Mouse (Mus musculus) embryo, embryonic 10 days (tissue): ENCODE results near the gene Lrrc30.
A peak's percentile ranks its signal among the peaks of the same experiment; 100 is the strongest.

Experiments
- DNase-seq: peaks from one replicate; pipeline ENCODE4 v3.0.0-alpha.2; 2015; ENCODE audit warnings: low spot score

Gene Lrrc30

GRCm38 (mm10) chr17:67632676-67633339 lies at the start of gene Lrrc30:
Lrrc30 (minus strand) TSS chr17:67632723.
- no peak for DNase-seq

GRCm38 (mm10) chr17:67681084-67681483 lies 48.6 kb upstream of the Lrrc30 start:
- DNase-seq: no peak

- DNase-seq: no peak
These were observed 46.1 kb upstream of the Lrrc30 start for GRCm38 (mm10) chr17:67678576-67678975.

GRCm38 (mm10) chr17:67667981-67668380 lies 35.5 kb upstream of the Lrrc30 start:
- DNase-seq: peak; percentile 90

DNA sequence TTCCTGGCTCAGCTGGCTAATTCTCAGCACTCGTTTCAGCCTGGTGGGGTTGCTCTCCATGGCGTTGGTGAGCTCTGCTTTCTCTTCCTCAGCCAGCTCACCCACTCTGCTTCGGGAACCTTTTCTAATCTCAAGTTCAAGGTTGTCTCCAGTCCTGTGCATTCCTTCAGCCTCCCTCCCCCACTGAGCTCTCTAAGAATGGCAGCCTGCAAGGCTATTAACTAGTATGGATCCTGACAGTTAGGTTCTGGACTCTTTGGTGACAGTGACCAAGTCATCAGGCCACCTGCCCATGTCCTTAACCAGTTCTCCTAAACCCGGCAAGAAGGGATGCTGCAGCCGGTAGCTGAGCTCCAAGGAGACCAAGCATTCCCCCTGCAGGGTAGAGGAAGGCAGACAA lies 34.5 kb upstream of the Lrrc30 start:
- DNase-seq: no peak

DNA sequence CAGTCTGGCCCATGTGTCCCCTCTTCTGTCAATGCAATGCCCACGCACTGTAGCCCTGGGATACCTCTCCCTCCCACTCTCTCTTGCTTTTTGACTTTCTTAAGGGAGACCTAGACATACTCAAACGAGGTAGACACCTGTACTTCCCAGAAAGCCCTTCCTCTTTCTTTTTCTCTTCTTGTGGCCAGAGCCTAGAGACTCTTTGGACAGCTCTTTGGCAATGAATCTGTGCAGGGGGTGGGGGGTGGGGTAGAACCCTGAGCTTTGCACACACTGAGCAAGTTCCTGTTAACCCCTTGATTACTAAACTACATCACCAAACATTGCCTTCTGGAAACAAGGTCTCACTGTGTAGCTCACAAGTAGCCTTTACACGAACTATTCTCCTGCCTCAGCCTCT lies 31.8 kb upstream of the Lrrc30 start:
- no peak for DNase-seq

GRCm38 (mm10) chr17:67651506-67651905 lies 19.0 kb upstream of the Lrrc30 start:
- DNase-seq: peak; percentile 87

DNA sequence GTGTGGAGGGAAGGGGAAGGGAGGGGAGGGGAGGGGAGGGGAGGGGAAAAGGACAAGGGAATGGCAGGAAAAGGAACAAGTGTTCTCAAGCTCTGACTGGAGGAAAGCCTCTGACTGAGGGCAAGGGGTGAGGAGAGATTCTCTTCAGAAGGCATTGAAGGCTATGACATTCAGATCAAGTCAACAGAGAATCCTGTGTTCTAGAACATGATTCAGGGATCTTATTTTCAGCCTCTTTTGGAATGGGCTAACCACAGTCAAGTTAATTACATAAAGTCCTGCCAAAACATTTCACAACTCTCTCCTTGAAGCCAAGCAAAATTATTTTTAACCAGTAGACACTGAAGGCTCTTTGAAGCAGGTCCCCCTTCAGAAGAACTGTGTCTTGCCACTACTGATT lies 9.1 kb upstream of the Lrrc30 start:
- DNase-seq: no peak

DNA sequence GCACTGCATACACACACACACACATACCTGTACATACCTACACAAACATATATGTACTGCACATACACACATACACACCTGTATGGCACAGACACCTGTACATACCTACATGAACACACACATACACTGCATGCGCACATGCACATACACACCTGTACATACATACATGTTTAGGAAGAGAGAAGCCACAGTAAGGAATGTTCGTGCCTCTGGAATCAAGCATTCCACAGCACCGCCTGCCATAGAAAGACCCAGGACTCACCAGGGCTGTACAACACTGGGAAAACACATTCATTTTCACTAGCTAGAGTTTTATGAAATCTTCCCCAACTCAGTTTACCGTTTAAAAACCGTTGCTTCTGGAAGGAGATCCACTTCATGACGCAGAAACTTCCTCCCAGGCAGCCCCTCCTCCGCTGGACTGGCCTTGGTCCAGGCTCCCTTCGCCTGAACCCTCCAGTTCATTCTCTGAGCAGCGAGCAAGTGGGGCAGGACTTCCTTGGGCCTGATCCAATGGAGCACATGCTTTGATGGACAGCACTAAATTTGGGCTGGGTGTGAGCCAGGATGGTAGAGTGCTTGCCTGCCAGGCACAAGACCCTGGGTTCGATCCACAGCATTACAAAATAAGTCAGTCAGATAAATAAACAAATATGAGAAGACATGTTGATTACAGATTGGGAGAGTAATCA lies 5.7 kb upstream of the Lrrc30 start:
- DNase-seq: no peak

GRCm38 (mm10) chr17:67636951-67637350 lies 4.4 kb upstream of the Lrrc30 start:
- DNase-seq: no peak

DNA sequence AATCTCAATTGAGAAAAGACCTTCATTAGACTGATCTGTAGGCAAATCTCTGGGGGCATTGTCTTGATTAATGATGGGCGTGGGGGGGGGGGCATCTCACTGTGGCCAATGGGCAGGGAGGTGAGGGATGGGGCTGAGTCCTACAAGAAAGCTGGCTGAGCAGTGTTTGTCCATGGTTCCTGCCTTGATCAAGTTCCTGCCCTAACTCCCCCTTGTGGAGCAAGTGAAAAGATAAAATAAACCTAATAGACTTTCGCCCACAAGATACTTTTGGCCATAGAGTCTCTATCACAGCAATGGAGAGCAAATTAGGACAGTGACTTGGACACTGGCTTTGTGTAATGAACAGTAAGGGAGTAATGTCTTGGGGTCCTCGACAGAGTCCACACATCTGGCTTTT lies 3.8 kb upstream of the Lrrc30 start:
- peak; percentile 35 for DNase-seq

DNA sequence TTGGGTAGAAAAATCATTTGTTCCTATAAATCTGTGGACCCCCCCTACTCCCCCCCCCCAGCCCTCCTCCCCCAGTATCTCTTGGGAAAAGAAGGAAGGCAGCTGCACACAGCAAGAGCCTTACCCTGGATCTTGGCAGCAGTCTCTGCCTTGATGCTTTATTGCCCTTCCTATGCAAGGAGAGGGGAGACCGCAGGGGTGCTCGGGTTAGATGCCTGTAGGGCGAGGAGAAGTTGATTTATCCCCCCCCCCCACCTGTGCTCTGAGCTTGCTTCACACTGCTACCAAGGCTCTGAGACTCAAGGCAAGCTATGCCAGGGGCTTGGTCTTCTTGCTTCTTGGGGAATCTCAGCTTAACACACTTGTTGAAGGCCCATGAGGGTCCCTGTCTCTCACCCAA lies 2.8 kb downstream of the Lrrc30 start:
- DNase-seq: no peak

DNA sequence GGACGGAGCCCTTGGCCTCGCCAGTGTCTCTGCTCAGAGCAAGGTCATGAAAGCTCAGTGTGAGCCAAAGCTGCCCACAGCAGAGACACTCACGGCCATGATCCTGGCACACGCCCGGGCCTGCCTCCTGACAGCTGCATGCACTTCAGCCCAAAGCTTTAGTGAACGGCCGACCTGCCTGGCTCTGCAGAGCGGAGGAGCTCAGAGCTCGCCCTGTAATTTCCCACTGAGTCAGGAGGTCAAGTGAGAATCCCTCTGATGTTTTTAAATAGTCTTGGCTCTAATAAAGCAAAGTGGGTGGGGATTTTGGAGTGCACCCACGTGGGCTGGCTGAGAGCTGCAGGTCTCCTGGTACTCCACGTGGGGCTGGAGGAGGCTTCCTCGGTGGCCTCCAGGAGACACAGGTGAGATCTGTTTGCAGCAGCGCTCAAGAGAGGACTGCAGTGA lies 3.3 kb downstream of the Lrrc30 start:
- DNase-seq: peak; percentile 50

GRCm38 (mm10) chr17:67628475-67628874 lies 4.0 kb downstream of the Lrrc30 start:
- DNase-seq: no peak

DNA sequence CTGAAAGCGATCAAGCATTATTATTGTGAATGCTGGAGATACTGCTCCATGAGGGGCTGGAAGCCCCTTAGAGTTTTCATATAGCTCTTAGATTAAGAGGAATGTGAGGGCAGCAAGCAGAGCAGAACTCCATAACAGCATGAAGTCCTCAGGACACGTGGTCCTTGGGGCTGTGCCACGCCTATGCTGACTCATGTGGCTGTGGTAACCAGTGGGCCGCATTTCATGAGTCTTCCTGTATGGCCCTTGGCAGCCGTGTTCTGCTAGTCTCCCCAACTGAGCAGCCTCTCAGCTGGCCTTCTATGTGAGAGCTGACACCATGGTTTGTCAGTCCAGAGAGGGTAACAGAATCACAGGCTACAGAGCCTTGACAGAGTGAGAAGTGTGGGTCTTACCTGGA lies 7.1 kb downstream of the Lrrc30 start:
- no peak for DNase-seq

GRCm38 (mm10) chr17:67619001-67619400 lies 13.5 kb downstream of the Lrrc30 start:
- DNase-seq: no peak

DNA sequence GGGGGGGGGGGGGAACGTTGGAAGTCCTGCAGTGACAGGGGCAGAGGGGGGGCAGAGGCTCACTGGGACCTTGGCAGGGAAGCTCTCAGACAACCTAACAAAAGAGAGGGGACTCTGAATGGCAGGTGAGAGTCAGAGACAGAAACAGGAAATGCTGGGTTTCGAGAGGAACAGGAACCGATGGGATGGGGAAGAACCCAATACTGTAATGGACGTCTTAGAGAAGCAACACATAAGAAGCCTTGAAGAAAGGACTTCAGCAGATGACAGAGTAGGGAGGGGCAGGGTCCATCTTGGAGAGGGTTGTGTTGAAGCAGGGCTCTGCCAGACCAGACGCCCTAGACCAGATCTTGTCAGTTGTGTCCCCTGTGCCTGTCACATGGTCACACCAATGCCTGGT lies 18.1 kb downstream of the Lrrc30 start:
- DNase-seq: no peak

GRCm38 (mm10) chr17:67612576-67612975 lies 19.9 kb downstream of the Lrrc30 start:
- no peak for DNase-seq

DNA sequence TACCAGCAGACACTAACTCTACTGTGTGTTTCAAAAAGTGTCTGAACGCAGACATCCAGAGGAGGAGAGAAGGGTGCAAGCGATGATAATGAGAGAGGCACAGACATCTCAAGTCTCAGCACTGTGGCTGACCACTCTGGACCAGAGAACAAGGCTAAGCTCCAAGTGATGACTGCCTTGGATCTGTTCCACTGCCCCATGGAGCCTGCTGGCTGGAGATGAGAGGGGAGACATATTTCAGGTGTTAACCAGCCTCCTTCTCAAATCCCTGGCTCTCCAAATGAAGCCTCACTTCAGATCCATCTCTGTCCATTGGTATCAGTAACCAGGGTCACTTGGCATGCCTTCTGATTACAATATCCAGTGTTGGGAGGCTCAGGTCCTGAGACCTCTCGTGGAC lies 20.4 kb downstream of the Lrrc30 start:
- no peak for DNase-seq

- peak; percentile 18 for DNase-seq
These were observed 28.1 kb downstream of the Lrrc30 start for GRCm38 (mm10) chr17:67604446-67604845.

GRCm38 (mm10) chr17:67602556-67602955 lies 30.0 kb downstream of the Lrrc30 start:
- no peak for DNase-seq

- peak; percentile 90 for DNase-seq
These were observed 47.5 kb downstream of the Lrrc30 start for GRCm38 (mm10) chr17:67584937-67585579.

DNA sequence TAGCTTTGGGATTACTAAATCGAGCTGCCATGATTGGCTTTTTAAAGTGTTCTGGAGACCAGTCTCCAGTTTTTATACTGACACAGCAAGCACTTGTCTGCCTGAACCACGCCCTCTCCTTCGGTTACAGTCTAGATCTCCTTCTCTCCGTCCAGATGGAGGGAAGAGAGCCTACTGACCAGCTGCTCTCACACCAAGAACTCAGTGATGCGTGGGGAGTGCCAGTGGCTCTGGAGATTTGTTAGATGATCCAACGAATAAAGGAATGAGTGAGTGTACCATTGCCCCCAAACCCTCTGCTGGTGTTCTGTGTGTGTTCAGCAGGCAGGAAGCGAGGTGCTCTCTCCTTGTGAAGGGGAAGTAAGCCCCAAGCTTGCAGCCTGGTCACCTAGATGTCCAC lies 48.0 kb downstream of the Lrrc30 start:
- no peak for DNase-seq
